Mouse (Mus musculus): Measurements from ENCODE around the gene Vmn1r191. TPM values are rescaled to one million over a fixed set of nuclear protein-coding genes. Genes with fewer than 3 reads are reported as not detected.
"Not testable (repeated sequence)": the region's sequence is repeated elsewhere in the genome, so short reads cannot be mapped to it uniquely, and the experiment has no call there.

Gene Vmn1r191
- not detected in 2 replicates for polyA plus RNA-seq (2016; fragmentation: Nextera tagmentation; extraction: Ambion mirVana)

- no peak for DNase-seq (ENCODE audit: low spot score)
- Histone ChIP-seq H3K36me3 (replicated peaks) (no peaks in the 10 kb centered on the region), H3K4me1 (no peaks in the 10 kb centered on the region), H3K4me3 (no peak within 1 kb of the TSS), H3K27ac (replicated peaks) (no peak within 1 kb of the TSS), H3K27me3 (replicated peaks; ENCODE audit: low read depth, poor library complexity, severe bottlenecking) (no peaks in the 10 kb centered on the region), H3K9me3 (no peaks in the 10 kb centered on the region)
- WGBS = 63% methylated on average over 1 of the region's 1 CpGs
These were observed at the start of gene Vmn1r191 for GRCm38 (mm10) chr13:22183869-22184268. TSS of gene Vmn1r191 (minus strand) at chr13:22183969.

DNA sequence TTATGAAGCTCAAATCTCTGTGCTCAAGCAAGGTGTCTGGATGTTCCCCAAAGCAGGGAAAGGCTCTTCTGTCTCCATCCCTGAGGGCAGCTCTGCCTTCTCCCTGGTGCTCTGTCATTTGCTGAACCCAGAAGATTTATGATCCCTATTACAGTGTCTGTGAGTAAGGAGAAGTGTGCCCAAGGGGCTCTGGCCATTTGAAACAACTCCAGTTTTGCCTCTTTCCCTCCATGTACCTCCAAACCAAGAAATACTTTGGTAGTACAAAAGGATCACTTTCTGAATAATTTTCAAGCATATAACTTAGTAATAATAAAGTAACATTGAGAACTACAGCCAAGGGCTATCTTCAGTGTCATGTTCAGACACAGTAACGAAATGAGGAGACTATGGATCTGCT is 39.3 kb upstream of the Vmn1r191 start, which contains the start of gene Vmn1r193:
TSS of gene Vmn1r193 (minus strand) at position 101 of the 400 bp plus-strand sequence.
- not testable (repeated sequence) for H3K36me3 ChIP-seq (replicated peaks); H3K4me1 ChIP-seq; DNase-seq (ENCODE audit: low spot score); H3K9me3 ChIP-seq; H3K4me3 ChIP-seq; H3K27ac ChIP-seq (replicated peaks); H3K27me3 ChIP-seq (replicated peaks; ENCODE audit: low read depth, poor library complexity, severe bottlenecking)
- WGBS = 86% methylated on average over 1 of the region's 1 CpGs

- H3K27me3 ChIP-seq (replicated peaks; ENCODE audit: low read depth, poor library complexity, severe bottlenecking); H3K4me1 ChIP-seq; H3K9me3 ChIP-seq; H3K4me3 ChIP-seq; DNase-seq (ENCODE audit: low spot score); H3K36me3 ChIP-seq (replicated peaks); H3K27ac ChIP-seq (replicated peaks): not testable (repeated sequence)
- WGBS = 74% methylated on average over 3 of the region's 3 CpGs
These were observed 9.0 kb upstream of the Vmn1r191 start for GRCm38 (mm10) chr13:22192756-22193155.

DNA sequence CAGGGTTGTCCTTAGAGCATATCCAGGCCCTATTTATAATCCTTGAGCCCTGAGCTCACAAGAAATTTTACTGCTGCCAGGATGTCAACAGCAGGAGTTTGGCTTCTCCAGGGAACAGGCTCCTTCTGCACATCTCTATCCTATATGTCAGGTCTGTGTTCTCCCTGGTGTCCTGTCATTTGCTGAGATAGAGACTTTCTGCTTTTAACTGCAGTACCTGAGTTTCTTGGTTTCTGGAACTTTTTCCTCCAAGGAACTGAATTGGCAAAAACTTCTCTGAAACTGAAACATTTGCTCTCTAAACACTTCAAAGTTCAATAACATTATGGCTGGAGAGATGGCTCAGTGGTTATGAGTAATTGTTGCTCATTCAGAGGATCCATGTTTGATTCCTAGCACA is 7.3 kb upstream of the Vmn1r191 start, which contains the start of gene Vmn1r192:
TSS of gene Vmn1r192 (minus strand) at position 101 of the 400 bp plus-strand sequence.
- no peaks in the 10 kb centered on the region for H3K36me3 ChIP-seq (replicated peaks)
- no peak within 1 kb of the TSS for H3K27ac ChIP-seq (replicated peaks)
- DNase-seq (ENCODE audit: low spot score) = no peak
- H3K9me3 ChIP-seq = no peaks in the 10 kb centered on the region
- H3K27me3 ChIP-seq (replicated peaks; ENCODE audit: low read depth, poor library complexity, severe bottlenecking) = no peaks in the 10 kb centered on the region
- H3K4me3 ChIP-seq = no peak within 1 kb of the TSS
- no peaks in the 10 kb centered on the region for H3K4me1 ChIP-seq

DNA sequence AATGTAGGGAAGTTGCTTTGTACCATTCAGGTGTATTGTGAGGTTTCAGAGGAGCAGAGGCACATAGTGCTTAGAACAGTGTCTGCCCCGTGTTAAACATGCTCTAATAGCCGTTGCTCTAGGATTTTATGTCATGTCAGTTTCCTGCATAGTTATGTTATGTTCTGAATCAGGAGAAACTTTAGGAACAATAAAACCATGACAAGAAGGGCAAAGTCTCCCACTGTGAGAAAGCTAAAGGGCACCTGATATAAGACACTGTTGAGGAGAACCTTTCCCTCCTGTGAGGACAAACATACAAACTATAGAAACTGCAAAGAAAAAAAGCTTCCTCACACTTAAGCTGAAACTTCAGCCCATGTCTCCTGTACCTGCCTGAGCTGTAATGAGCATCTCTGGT is 6.6 kb upstream of the Vmn1r191 start:
- WGBS = 88% methylated on average over 2 of the region's 2 CpGs
- Histone ChIP-seq H3K27ac (replicated peaks) (no peak overlapping the region), H3K27me3 (replicated peaks; ENCODE audit: low read depth, poor library complexity, severe bottlenecking) (no peaks in the 10 kb centered on the region), H3K36me3 (replicated peaks) (no peaks in the 10 kb centered on the region), H3K4me3 (no peak overlapping the region), H3K4me1 (no peaks in the 10 kb centered on the region), H3K9me3 (no peaks in the 10 kb centered on the region)
- no peak for DNase-seq (ENCODE audit: low spot score)

GRCm38 (mm10) chr13:22189313-22189712 is 5.5 kb upstream of the Vmn1r191 start:
- Histone ChIP-seq H3K27me3 (replicated peaks; ENCODE audit: low read depth, poor library complexity, severe bottlenecking) (no peaks in the 10 kb centered on the region), H3K9me3 (no peaks in the 10 kb centered on the region), H3K27ac (replicated peaks) (no peak overlapping the region), H3K36me3 (replicated peaks) (no peaks in the 10 kb centered on the region), H3K4me3 (no peak overlapping the region), H3K4me1 (no peaks in the 10 kb centered on the region)
- no peak for DNase-seq (ENCODE audit: low spot score)
- WGBS = 92% methylated on average over 2 of the region's 2 CpGs

- H3K27me3 ChIP-seq (replicated peaks; ENCODE audit: low read depth, poor library complexity, severe bottlenecking) = no peaks in the 10 kb centered on the region
- no peak for DNase-seq (ENCODE audit: low spot score)
- H3K27ac ChIP-seq (replicated peaks) = no peak overlapping the region
- peaks cover 7% of the 10 kb centered on the region for H3K9me3 ChIP-seq
- 93% methylated on average over 15 of the region's 15 CpGs for WGBS
- H3K36me3 ChIP-seq (replicated peaks) = no peaks in the 10 kb centered on the region
- no peaks in the 10 kb centered on the region for H3K4me1 ChIP-seq
- H3K4me3 ChIP-seq = no peak overlapping the region
These were observed 15.4 kb downstream of the Vmn1r191 start for GRCm38 (mm10) chr13:22168416-22168815.

DNA sequence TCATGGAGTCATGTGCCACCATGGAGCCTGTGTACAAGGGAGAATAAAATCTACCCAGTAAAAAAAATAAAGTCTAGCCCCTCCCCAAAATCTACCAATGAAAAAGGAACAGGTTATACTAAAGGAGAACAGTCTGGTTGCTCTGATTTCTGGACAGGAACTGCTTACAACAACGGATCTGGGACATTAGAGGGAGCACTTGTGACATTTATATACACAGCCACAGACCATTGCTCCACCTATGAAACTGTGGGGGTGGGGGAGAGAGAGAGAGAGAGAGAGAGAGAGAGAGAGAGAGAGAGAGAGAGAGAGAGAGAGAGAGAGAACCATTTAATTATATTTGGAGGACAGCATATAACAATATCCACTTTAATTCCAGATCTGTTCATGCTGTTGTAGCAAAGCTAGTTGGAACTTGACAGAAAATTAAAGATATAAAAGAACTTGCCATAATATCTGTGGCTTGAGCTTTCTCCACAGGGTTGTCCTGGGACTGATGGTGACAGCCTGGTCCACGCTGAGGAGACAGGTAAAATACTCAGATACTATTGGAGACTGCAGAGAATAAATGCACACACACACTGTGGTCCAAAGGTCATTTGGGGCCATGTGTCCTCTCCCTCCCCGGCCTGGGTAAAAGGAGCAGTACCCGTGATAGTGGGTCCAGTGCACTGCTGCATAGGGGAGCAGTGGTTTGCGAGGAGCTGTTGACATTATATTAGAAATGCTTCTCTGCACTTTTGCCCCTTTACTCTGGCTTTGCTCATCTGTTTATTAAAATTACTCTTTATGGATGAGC is 47.1 kb downstream of the Vmn1r191 start:
- WGBS = 76% methylated on average over 5 of the region's 5 CpGs
- H3K27me3 ChIP-seq (replicated peaks; ENCODE audit: low read depth, poor library complexity, severe bottlenecking); H3K36me3 ChIP-seq (replicated peaks): not testable (repeated sequence)

More for the DNA sequence above, 47.1 kb downstream of the Vmn1r191 start:
- not testable (repeated sequence) for H3K27ac ChIP-seq (replicated peaks); H3K4me1 ChIP-seq; H3K9me3 ChIP-seq; DNase-seq (ENCODE audit: low spot score); H3K4me3 ChIP-seq

Small RNAs within 50 kb of the gene (microRNA-seq; reads per million reads assigned to microRNA genes)
- gene Gm23282 (not detected), gene Gm25084 (not detected)

Other genes starting within 250 kb of the Vmn1r191 start
- gene Zfp184, start 238.9 kb downstream of the Vmn1r191 start, polyA plus RNA-seq (2016; fragmentation: Nextera tagmentation; extraction: Ambion mirVana) = 23.1 and 24.9 TPM in 2 replicates
- gene Pom121l2, start 202.8 kb downstream of the Vmn1r191 start, polyA plus RNA-seq (2016; fragmentation: Nextera tagmentation; extraction: Ambion mirVana) = 0.06 TPM in 1 of 2 replicates, not detected in the other
- 0.13 and 0.54 TPM in 2 replicates for gene Prss16, start 174.2 kb downstream of the Vmn1r191 start, polyA plus RNA-seq (2016; fragmentation: Nextera tagmentation; extraction: Ambion mirVana)
- gene Hist1h2ah, start 148.4 kb downstream of the Vmn1r191 start, polyA plus RNA-seq (2016; fragmentation: Nextera tagmentation; extraction: Ambion mirVana) = 8.0 and 8.8 TPM in 2 replicates
- 8.5 and 10.0 TPM in 2 replicates for gene Hist1h2bk, start 148.1 kb downstream of the Vmn1r191 start, polyA plus RNA-seq (2016; fragmentation: Nextera tagmentation; extraction: Ambion mirVana)
- gene Hist1h4i, start 142.6 kb downstream of the Vmn1r191 start, polyA plus RNA-seq (2016; fragmentation: Nextera tagmentation; extraction: Ambion mirVana) = 37.1 and 38.7 TPM in 2 replicates
- 75.8 and 77.8 TPM in 2 replicates for gene Hist1h2ag, start 141.0 kb downstream of the Vmn1r191 start, polyA plus RNA-seq (2016; fragmentation: Nextera tagmentation; extraction: Ambion mirVana)
- 12.4 and 15.1 TPM in 2 replicates for gene Hist1h2bj, start 140.8 kb downstream of the Vmn1r191 start, polyA plus RNA-seq (2016; fragmentation: Nextera tagmentation; extraction: Ambion mirVana)
- gene Vmn1r188, start 99.5 kb downstream of the Vmn1r191 start, polyA plus RNA-seq (2016; fragmentation: Nextera tagmentation; extraction: Ambion mirVana) = not detected in 2 replicates
- not detected in 2 replicates for gene Vmn1r189, start 78.1 kb downstream of the Vmn1r191 start, polyA plus RNA-seq (2016; fragmentation: Nextera tagmentation; extraction: Ambion mirVana)
- gene Vmn1r192, start 7.2 kb upstream of the Vmn1r191 start, polyA plus RNA-seq (2016; fragmentation: Nextera tagmentation; extraction: Ambion mirVana) = not detected in 2 replicates
- not detected in 2 replicates for gene Vmn1r193, start 39.2 kb upstream of the Vmn1r191 start, polyA plus RNA-seq (2016; fragmentation: Nextera tagmentation; extraction: Ambion mirVana)
- not detected in 2 replicates for gene Vmn1r194, start 60.2 kb upstream of the Vmn1r191 start, polyA plus RNA-seq (2016; fragmentation: Nextera tagmentation; extraction: Ambion mirVana)
- not detected in 2 replicates for gene Vmn1r195, start 86.6 kb upstream of the Vmn1r191 start, polyA plus RNA-seq (2016; fragmentation: Nextera tagmentation; extraction: Ambion mirVana)
- gene Vmn1r196, start 106.0 kb upstream of the Vmn1r191 start, polyA plus RNA-seq (2016; fragmentation: Nextera tagmentation; extraction: Ambion mirVana) = not detected in 2 replicates
- not detected in 2 replicates for gene Vmn1r197, start 140.6 kb upstream of the Vmn1r191 start, polyA plus RNA-seq (2016; fragmentation: Nextera tagmentation; extraction: Ambion mirVana)
- gene Vmn1r198, start 166.4 kb upstream of the Vmn1r191 start, polyA plus RNA-seq (2016; fragmentation: Nextera tagmentation; extraction: Ambion mirVana) = not detected in 2 replicates
- not detected in 2 replicates for gene Vmn1r199, start 195.8 kb upstream of the Vmn1r191 start, polyA plus RNA-seq (2016; fragmentation: Nextera tagmentation; extraction: Ambion mirVana)
- gene Vmn1r200, start 206.4 kb upstream of the Vmn1r191 start, polyA plus RNA-seq (2016; fragmentation: Nextera tagmentation; extraction: Ambion mirVana) = not detected in 2 replicates

All from embryonic facial prominence, embryonic 10.5 days (tissue).